Mouse (Mus musculus): ENCODE data around the gene Neu2. TPM values are rescaled to one million over a fixed set of nuclear protein-coding genes. Genes with fewer than 3 reads are reported as not detected.

Gene Neu2
- polyA plus RNA-seq, 1 experiment from 2014 or later, result 0.67 TPM

DNA sequence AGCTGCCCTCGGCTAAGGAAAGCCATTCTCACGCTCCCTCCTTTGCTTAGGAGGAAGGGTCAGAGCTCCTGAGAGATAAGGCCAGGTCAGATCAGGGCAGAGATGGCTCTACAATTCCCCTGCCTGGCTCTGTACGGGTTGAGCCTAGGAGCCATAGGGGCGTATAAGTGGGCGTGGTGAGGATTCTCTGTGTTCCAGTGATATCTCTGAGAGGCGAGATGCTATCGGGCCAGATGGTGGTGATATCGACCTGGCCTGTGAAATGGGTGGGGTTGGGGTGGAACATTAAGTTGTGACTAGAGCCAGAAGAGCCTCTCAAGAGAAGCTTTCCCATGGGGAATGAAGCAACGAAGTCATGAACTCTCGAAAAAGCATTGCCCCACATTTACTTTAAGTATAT is 121.9 kb downstream of the Neu2 start:
- Histone ChIP-seq H3K4me1 (ENCODE audit: insufficient read depth) (peaks cover 68% of the 10 kb centered on the region), H3K4me2 (ENCODE audit: low read depth, low read length) (peak overlapping the region; percentile 38; the same call in 1 of the 2 replicates), H3K27ac (ENCODE audit: low read depth) (peak overlapping the region; percentile 57; the same call in 1 of the 2 replicates), H3K36me3 (replicated peaks; ENCODE audit: insufficient read depth, low read length) (0 out of 2 replicates have a peak, but pooled peaks cover 2% of the 10 kb centered on the region), H3K27me3 (ENCODE audit: insufficient read depth, low read length) (no peaks in the 10 kb centered on the region), H3K9me3 (ENCODE audit: low read length) (no peaks in the 10 kb centered on the region), H3K4me3 (ENCODE audit: low read depth, low read length) (no peak overlapping the region), H3K9ac (replicated peaks) (no peak overlapping the region)
- ATAC-seq (no peak), DNase-seq (no peak)
- WGBS (ENCODE audit: insufficient replicate concordance), result 49% methylated on average over 10 of the region's 10 CpGs
- no peak for TF ChIP-seq CTCF (IDR thresholded peaks at IDR 0.05; ENCODE audit: low read depth)
- TF ChIP-seq EP300 (IDR thresholded peaks at IDR 0.05; ENCODE audit: low read depth), result no peak

GRCm38 (mm10) chr1:87632163-87632562 is 122.5 kb downstream of the Neu2 start:
- DNase-seq (no peak), ATAC-seq (no peak)
- TF ChIP-seq CTCF (IDR thresholded peaks at IDR 0.05; ENCODE audit: low read depth) (no peak), EP300 (IDR thresholded peaks at IDR 0.05; ENCODE audit: low read depth) (no peak)
- H3K4me2 ChIP-seq (ENCODE audit: low read depth, low read length), result peak overlapping the region; percentile 34
- no peaks in the 10 kb centered on the region for H3K36me3 ChIP-seq (replicated peaks; ENCODE audit: insufficient read depth, low read length)
- H3K27ac ChIP-seq (ENCODE audit: low read depth), result peak overlapping the region; percentile 57
- H3K4me1 ChIP-seq (ENCODE audit: insufficient read depth), result peaks cover 68% of the 10 kb centered on the region
- 37% methylated on average over 6 of the region's 6 CpGs for WGBS (ENCODE audit: insufficient replicate concordance)
- H3K4me3 ChIP-seq (ENCODE audit: low read depth, low read length), result no peak overlapping the region
- no peaks in the 10 kb centered on the region for H3K9me3 ChIP-seq (ENCODE audit: low read length)
- no peaks in the 10 kb centered on the region for H3K27me3 ChIP-seq (ENCODE audit: insufficient read depth, low read length)
- no peak overlapping the region for H3K9ac ChIP-seq (replicated peaks)

DNA sequence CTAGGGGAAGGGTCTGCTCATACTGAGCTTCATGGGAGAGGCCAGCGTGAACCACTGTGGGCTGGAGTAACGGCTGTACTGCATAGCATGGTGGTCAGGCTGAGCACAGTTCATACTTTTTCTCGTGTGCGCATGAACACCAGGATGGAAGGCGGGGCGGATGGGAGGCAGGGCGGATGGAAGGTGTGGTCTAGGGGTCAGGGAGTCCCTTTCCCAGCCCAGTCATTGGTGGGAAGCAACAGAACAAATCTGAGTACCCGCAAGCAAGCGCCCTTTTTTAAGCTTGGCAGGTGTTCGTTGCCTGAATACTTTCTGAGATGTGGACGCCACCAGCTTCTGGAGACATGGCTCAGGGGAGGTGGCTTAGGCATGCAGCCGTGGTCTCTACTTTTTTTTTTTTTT is 127.0 kb downstream of the Neu2 start:
- 60% methylated on average over 12 of the region's 12 CpGs for WGBS (ENCODE audit: insufficient replicate concordance)
- ATAC-seq (no peak), DNase-seq (peak; percentile 57)

DNA sequence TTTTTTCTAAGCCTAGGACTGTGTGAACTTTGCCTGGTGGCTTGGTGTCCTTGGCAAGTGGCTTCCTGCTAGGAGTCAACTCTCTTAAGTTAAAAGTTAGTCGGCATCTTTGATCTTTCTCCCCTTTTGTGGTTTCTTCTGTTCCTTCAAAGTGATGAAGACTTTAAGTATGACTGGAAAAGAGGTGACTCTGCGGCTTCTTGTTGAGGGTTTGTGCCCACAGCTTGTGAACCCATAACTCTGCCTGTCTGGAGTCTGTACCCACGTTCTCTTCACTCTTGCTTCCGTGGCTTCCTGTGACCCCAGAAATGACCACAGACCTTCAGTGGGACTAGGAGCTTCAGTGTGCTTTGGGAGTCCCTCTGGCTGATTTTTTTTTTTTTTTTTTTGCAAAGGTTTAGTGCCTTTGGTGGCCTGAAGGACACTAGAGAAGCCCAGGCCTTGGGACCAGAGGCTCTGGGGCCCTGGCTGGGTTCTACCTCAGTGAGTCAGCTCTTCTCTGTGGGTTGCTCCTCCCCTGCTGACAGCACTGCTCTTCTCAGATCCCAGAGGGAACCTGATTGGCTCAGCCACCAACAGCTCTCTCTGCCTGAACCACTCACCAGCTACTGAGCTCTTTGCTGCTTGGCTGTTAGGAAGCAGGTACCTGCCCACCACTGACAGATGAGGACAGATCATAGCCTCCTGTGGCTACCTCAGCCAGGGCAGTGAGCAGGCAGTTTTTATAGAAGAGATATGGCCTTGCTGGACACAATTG is 127.6 kb downstream of the Neu2 start:
- Histone ChIP-seq H3K9ac (replicated peaks) (peak overlapping the region; percentile 58), H3K27me3 (ENCODE audit: insufficient read depth, low read length) (no peaks in the 10 kb centered on the region), H3K36me3 (replicated peaks; ENCODE audit: insufficient read depth, low read length) (0 out of 2 replicates have a peak, but pooled peaks cover 7% of the 10 kb centered on the region), H3K4me2 (ENCODE audit: low read depth, low read length) (peak overlapping the region; percentile 43), H3K27ac (ENCODE audit: low read depth) (peak overlapping the region; percentile 95), H3K4me1 (ENCODE audit: insufficient read depth) (peaks cover 64% of the 10 kb centered on the region), H3K9me3 (ENCODE audit: low read length) (no peaks in the 10 kb centered on the region), H3K4me3 (ENCODE audit: low read depth, low read length) (no peak overlapping the region)
- ATAC-seq (peak; percentile 99), DNase-seq (peak; percentile 81)
- TF ChIP-seq CTCF (IDR thresholded peaks at IDR 0.05; ENCODE audit: low read depth) (no peak), EP300 (IDR thresholded peaks at IDR 0.05; ENCODE audit: low read depth) (no peak)
- WGBS (ENCODE audit: insufficient replicate concordance), result 43% methylated on average over 4 of the region's 4 CpGs

More for the DNA sequence above, 127.0 kb downstream of the Neu2 start:
- Histone ChIP-seq H3K4me3 (ENCODE audit: low read depth, low read length) (no peak overlapping the region), H3K4me1 (ENCODE audit: insufficient read depth) (peaks cover 65% of the 10 kb centered on the region), H3K9ac (replicated peaks) (peak overlapping the region; percentile 58; the same call in 1 of the 2 replicates), H3K9me3 (ENCODE audit: low read length) (no peaks in the 10 kb centered on the region), H3K27ac (ENCODE audit: low read depth) (peak overlapping the region; percentile 95), H3K36me3 (replicated peaks; ENCODE audit: insufficient read depth, low read length) (0 out of 2 replicates have a peak, but pooled peaks cover 3% of the 10 kb centered on the region), H3K27me3 (ENCODE audit: insufficient read depth, low read length) (no peaks in the 10 kb centered on the region), H3K4me2 (ENCODE audit: low read depth, low read length) (peak overlapping the region; percentile 43)
- TF ChIP-seq EP300 (IDR thresholded peaks at IDR 0.05; ENCODE audit: low read depth) (no peak), CTCF (IDR thresholded peaks at IDR 0.05; ENCODE audit: low read depth) (no peak)

DNA sequence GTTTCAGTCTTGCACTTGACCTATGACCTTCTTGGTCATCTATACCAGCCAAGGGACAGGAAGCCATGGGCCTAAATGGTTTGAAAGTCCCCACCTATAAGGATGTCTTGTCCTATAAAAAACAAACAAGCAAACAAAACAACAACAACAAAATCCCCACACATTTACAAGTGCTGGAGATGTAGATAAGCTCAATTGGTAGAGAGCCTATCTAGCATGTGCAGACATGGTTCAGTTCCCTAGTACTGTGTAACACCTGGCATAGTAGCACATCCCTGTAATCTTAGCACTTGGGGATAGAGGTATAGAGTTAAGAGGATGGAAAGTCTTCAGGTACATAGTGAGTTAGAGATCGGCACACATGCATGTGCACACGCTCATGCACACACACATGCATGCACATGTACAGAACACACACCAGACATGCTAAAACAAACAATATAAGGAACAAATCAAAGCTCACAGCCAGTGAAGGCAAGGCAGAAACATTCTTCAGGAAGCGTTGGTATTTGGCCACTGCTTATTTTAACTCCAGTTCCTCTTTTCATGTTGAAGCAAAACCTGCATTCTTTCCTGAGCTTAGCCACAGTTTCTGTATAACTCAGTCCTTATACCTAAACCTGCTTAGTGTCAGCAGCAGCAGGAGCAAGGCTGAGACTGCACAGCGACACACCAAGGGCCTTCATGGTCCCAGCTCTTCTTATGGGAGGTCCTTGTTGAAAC is 128.3 kb downstream of the Neu2 start:
- ATAC-seq, result peak; percentile 81

GRCm38 (mm10) chr1:87639724-87640123 is 130.0 kb downstream of the Neu2 start:
- H3K4me1 ChIP-seq (ENCODE audit: insufficient read depth), result peaks cover 55% of the 10 kb centered on the region

More for the DNA sequence above, 128.3 kb downstream of the Neu2 start:
- peak; percentile 94 for TF ChIP-seq EP300 (IDR thresholded peaks at IDR 0.05; ENCODE audit: low read depth)
- TF ChIP-seq CTCF (IDR thresholded peaks at IDR 0.05; ENCODE audit: low read depth), result no peak
- Histone ChIP-seq H3K4me1 (ENCODE audit: insufficient read depth) (peaks cover 58% of the 10 kb centered on the region), H3K36me3 (replicated peaks; ENCODE audit: insufficient read depth, low read length) (0 out of 2 replicates have a peak, but pooled peaks cover 10% of the 10 kb centered on the region), H3K4me3 (ENCODE audit: low read depth, low read length) (no peak overlapping the region), H3K4me2 (ENCODE audit: low read depth, low read length) (peak overlapping the region; percentile 43), H3K9ac (replicated peaks) (no peak overlapping the region), H3K27ac (ENCODE audit: low read depth) (peak overlapping the region; percentile 95), H3K27me3 (ENCODE audit: insufficient read depth, low read length) (no peaks in the 10 kb centered on the region), H3K9me3 (ENCODE audit: low read length) (no peaks in the 10 kb centered on the region)
- DNase-seq, result no peak
- WGBS (ENCODE audit: insufficient replicate concordance), result 52% methylated on average over 4 of the region's 4 CpGs

More at GRCm38 (mm10) chr1:87639724-87640123, 130.0 kb downstream of the Neu2 start:
- ATAC-seq (no peak), DNase-seq (no peak)
- peaks cover 13% of the 10 kb centered on the region; the same call in 1 of the 2 replicates for H3K36me3 ChIP-seq (replicated peaks; ENCODE audit: insufficient read depth, low read length)
- 57% methylated on average over 8 of the region's 8 CpGs for WGBS (ENCODE audit: insufficient replicate concordance)
- TF ChIP-seq CTCF (IDR thresholded peaks at IDR 0.05; ENCODE audit: low read depth) (no peak), EP300 (IDR thresholded peaks at IDR 0.05; ENCODE audit: low read depth) (peak; percentile 26; the same call in 1 of the 2 replicates)
- H3K9me3 ChIP-seq (ENCODE audit: low read length), result no peaks in the 10 kb centered on the region
- H3K27ac ChIP-seq (ENCODE audit: low read depth), result peak overlapping the region; percentile 90
- H3K4me2 ChIP-seq (ENCODE audit: low read depth, low read length), result peak overlapping the region; percentile 42
- no peaks in the 10 kb centered on the region for H3K27me3 ChIP-seq (ENCODE audit: insufficient read depth, low read length)
- H3K4me3 ChIP-seq (ENCODE audit: low read depth, low read length), result no peak overlapping the region
- peak overlapping the region; percentile 31; the same call in 1 of the 2 replicates for H3K9ac ChIP-seq (replicated peaks)

All from liver, postnatal 0 days (tissue).